Mouse (Mus musculus): ENCODE measurements around the gene Dlx5. TPM values are rescaled to one million over a fixed set of nuclear protein-coding genes. Genes with fewer than 3 reads are reported as not detected.

Dlx5 gene
- total and polyA plus RNA-seq, 3 experiments = not detected

DNA sequence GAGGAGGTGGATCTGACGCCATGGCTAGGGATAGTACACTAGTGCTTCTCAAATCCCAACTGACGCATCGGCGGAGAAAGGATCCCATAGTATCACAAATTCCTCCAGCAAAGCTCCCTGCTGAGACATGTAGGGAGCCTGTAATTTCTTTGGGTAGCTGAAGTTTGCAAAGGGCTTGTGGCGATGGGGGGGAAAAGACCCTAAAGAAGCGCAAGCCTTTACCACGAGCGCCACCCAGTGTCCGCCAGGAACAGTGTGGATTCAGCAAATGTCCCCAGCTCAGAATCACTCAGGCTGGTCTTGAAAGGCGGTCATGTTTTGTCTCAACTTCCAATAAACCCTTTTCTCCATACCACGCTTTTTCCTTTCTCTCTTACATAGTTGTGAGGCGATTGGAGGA is 3.0 kb upstream of the Dlx5 start:
- H3K9me3 ChIP-seq (replicated peaks; ENCODE audit: low read length) = peaks cover 1% of the 10 kb centered on the region
- no peaks in the 10 kb centered on the region for H3K79me2 ChIP-seq (replicated peaks; ENCODE audit: control insufficient read depth, extremely low read depth, insufficient read depth, poor library complexity, severe bottlenecking)
- H3K4me3 ChIP-seq (replicated peaks in 1 of 3; ENCODE audit: low read depth in 2 of 3, low read length in 2 of 3, poor library complexity in 1 of 3) = no peak overlapping the region
- no peaks in the 10 kb centered on the region for H3K36me3 ChIP-seq (replicated peaks in 1 of 2; ENCODE audit: control insufficient read depth in 1 of 2, insufficient read depth in 1 of 2, low read length in 1 of 2)
- H3K4me2 ChIP-seq (ENCODE audit: insufficient read depth, low read depth, poor library complexity, severe bottlenecking) = peak overlapping the region; percentile 19
- H3K4me1 ChIP-seq (ENCODE audit: control insufficient read depth in 1 of 2, insufficient read depth in 2 of 2) = peaks cover 0 to 10% of the 10 kb centered on the region in 2 experiments; a peak in 1 of 4 replicates
- DNase-seq (ENCODE audit: extremely low read depth) = peak; percentile 73
- no peak overlapping the region for H3K27ac ChIP-seq (ENCODE audit: insufficient read depth, low read depth)
- TF ChIP-seq SIN3A (IDR thresholded peaks at IDR 0.05; ENCODE audit: low read length) (no peak), MAX (IDR thresholded peaks at IDR 0.05; ENCODE audit: low read length) (no peak), GABPA (IDR thresholded peaks at IDR 0.05; ENCODE audit: insufficient replicate concordance, low read depth, low read length) (no peak), CTCF (conservative IDR thresholded peaks at IDR 0.05 in 1 of 2, IDR thresholded peaks at IDR 0.05 in 1 of 2; ENCODE audit: low read depth in 2 of 2, low read length in 2 of 2) (peak; percentile 41 to 74; a peak in 3 of 4 replicates), ZC3H11A (IDR thresholded peaks at IDR 0.05; ENCODE audit: low read depth, low read length) (0 out of 2 replicates have a peak, but pooled peaks have one; percentile 12), RAD21 (IDR thresholded peaks at IDR 0.05; ENCODE audit: low read depth, low read length) (peak; percentile 78), UBTF (IDR thresholded peaks at IDR 0.05; ENCODE audit: low read depth, low read length) (no peak), TCF12 (IDR thresholded peaks at IDR 0.05; ENCODE audit: low read depth, low read length) (no peak), JUND (conservative IDR thresholded peaks at IDR 0.05; ENCODE audit: low read depth, low read length) (no peak), ZMIZ1 (IDR thresholded peaks at IDR 0.05; ENCODE audit: low read depth, low read length) (no peak), JUN (IDR thresholded peaks at IDR 0.05; ENCODE audit: insufficient read depth, low read depth, low read length) (no peak), TBP (conservative IDR thresholded peaks at IDR 0.05; ENCODE audit: low read depth, low read length) (no peak), SMC3 (IDR thresholded peaks at IDR 0.05; ENCODE audit: low read depth, low read length) (peak; percentile 73)
- H3K9ac ChIP-seq (ENCODE audit: insufficient read depth, low read depth) = no peak overlapping the region
- no peaks in the 10 kb centered on the region for H3K27me3 ChIP-seq (replicated peaks)
- in situ Hi-C loops (cut with MboI; ENCODE audit: low pct_ligation_motif_present, low pct_unique_long_range_greater_than_20kb, low sequenced_read_pairs) = loop anchor here (25.0 kb wide), 2 partner anchors 598 to 773 kb away; no protein-coding TSS in a partner anchor
- dilution Hi-C loops (cut with MboI; ENCODE audit: extremely low pct_ligation_motif_present, extremely low pct_unique_long_range_greater_than_20kb, low sequenced_read_pairs) = no loop called here

- no peak overlapping the region for H3K9ac ChIP-seq (ENCODE audit: insufficient read depth, low read depth)
- no peaks in the 10 kb centered on the region for H3K36me3 ChIP-seq (replicated peaks in 1 of 2; ENCODE audit: control insufficient read depth in 1 of 2, insufficient read depth in 1 of 2, low read length in 1 of 2)
- DNase-seq (ENCODE audit: extremely low read depth) = no peak
- H3K79me2 ChIP-seq (replicated peaks; ENCODE audit: control insufficient read depth, extremely low read depth, insufficient read depth, poor library complexity, severe bottlenecking) = no peaks in the 10 kb centered on the region
- TF ChIP-seq TCF12 (IDR thresholded peaks at IDR 0.05; ENCODE audit: low read depth, low read length) = no peak
- TF ChIP-seq BHLHE40 (IDR thresholded peaks at IDR 0.05; ENCODE audit: low read depth, low read length) = no peak
- no peak for TF ChIP-seq JUND (conservative IDR thresholded peaks at IDR 0.05; ENCODE audit: low read depth, low read length)
- no peak for TF ChIP-seq CHD2 (IDR thresholded peaks at IDR 0.05; ENCODE audit: low read length)
- no peak for TF ChIP-seq CHD1 (IDR thresholded peaks at IDR 0.05; ENCODE audit: low read depth, low read length)
- no peak for TF ChIP-seq MAZ (IDR thresholded peaks at IDR 0.05; ENCODE audit: low read depth, low read length)
- H3K4me1 ChIP-seq (ENCODE audit: control insufficient read depth in 1 of 2, insufficient read depth in 2 of 2) = peaks cover 0 to 10% of the 10 kb centered on the region in 2 experiments; a peak in 1 of 4 replicates
- H3K27ac ChIP-seq (ENCODE audit: insufficient read depth, low read depth) = no peak overlapping the region
- no peaks in the 10 kb centered on the region for H3K27me3 ChIP-seq (replicated peaks)
- dilution Hi-C loops (cut with MboI; ENCODE audit: extremely low pct_ligation_motif_present, extremely low pct_unique_long_range_greater_than_20kb, low sequenced_read_pairs) (no loop called here), in situ Hi-C loops (cut with MboI; ENCODE audit: low pct_ligation_motif_present, low pct_unique_long_range_greater_than_20kb, low sequenced_read_pairs) (loop anchor here (25.0 kb wide), 2 partner anchors 595 to 770 kb away; no protein-coding TSS in a partner anchor)
- no peak overlapping the region for H3K4me3 ChIP-seq (replicated peaks in 1 of 3; ENCODE audit: low read depth in 2 of 3, low read length in 2 of 3, poor library complexity in 1 of 3)
- H3K4me2 ChIP-seq (ENCODE audit: insufficient read depth, low read depth, poor library complexity, severe bottlenecking) = no peak overlapping the region
- peaks cover 1% of the 10 kb centered on the region for H3K9me3 ChIP-seq (replicated peaks; ENCODE audit: low read length)
These were observed 447 bp upstream of the Dlx5 start for GRCm38 (mm10) chr6:6882266-6882797.

All from CH12.LX (cell line).